Mouse (Mus musculus): ENCODE data around the gene Lgi2. TPM values are rescaled to one million over a fixed set of nuclear protein-coding genes. Genes with fewer than 3 reads are reported as not detected.

Lgi2 gene
- polyA plus RNA-seq, 2 experiments: 0.20 to 0.36 TPM

GRCm38 (mm10) chr5:52560240-52560639, 6.0 kb downstream of the Lgi2 start:
- H3K27me3 ChIP-seq (ENCODE audit: control insufficient read depth, insufficient read depth, low read length): peaks cover 6% of the 10 kb centered on the region
- ATAC-seq (ENCODE audit: insufficient read depth): no peak
- H3K4me3 ChIP-seq (ENCODE audit: insufficient read depth in 1 of 2, low read depth in 2 of 2, low read length in 2 of 2): no peak overlapping the region
- 66% methylated on average over 8 of the region's 8 CpGs for WGBS (ENCODE audit: insufficient replicate concordance)
- no peak overlapping the region for H3K9ac ChIP-seq (replicated peaks)
- no peak overlapping the region for H3K27ac ChIP-seq
- no peak overlapping the region for H3K4me2 ChIP-seq (ENCODE audit: low read depth)
- H3K9me3 ChIP-seq (ENCODE audit: control insufficient read depth, low read length): no peaks in the 10 kb centered on the region
- DNase-seq (ENCODE audit: low read depth in 3 of 3, low spot score in 3 of 3): no peak
- H3K4me1 ChIP-seq (replicated peaks; ENCODE audit: control insufficient read depth in 2 of 2, insufficient read depth in 2 of 2, low read length in 1 of 2): no peaks in the 10 kb centered on the region
- TF ChIP-seq CTCF (IDR thresholded peaks at IDR 0.05; ENCODE audit: low read depth) (no peak), EP300 (IDR thresholded peaks at IDR 0.05; ENCODE audit: low read depth) (no peak)
- H3K36me3 ChIP-seq (replicated peaks; ENCODE audit: control insufficient read depth, insufficient read depth, low read depth): no peaks in the 10 kb centered on the region

DNA sequence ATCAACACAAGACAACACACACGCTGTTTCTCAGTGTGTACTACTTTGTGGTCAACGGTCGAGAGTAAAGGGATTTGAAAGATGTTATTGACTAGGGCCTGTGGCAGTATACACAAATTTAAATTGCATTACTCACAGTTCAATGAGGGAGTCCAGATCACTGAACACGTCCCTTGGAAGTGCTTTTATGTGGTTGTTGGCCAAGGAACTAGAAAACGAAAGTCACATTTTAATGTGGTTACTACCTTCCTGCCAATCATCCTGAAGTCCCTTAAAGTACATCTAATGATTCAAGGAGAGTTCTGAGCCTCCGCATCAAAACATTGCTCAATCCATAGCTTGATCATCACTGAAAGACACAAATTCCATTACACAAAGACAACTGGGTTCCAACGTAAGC, 10.7 kb downstream of the Lgi2 start:
- H3K4me1 ChIP-seq (replicated peaks; ENCODE audit: control insufficient read depth in 2 of 2, insufficient read depth in 2 of 2, low read length in 1 of 2): no peaks in the 10 kb centered on the region
- H3K27ac ChIP-seq: no peak overlapping the region
- TF ChIP-seq EP300 (IDR thresholded peaks at IDR 0.05; ENCODE audit: low read depth): no peak
- TF ChIP-seq CTCF (IDR thresholded peaks at IDR 0.05; ENCODE audit: low read depth): no peak
- no peak overlapping the region for H3K9ac ChIP-seq (replicated peaks)
- H3K9me3 ChIP-seq (ENCODE audit: control insufficient read depth, low read length): no peaks in the 10 kb centered on the region
- ATAC-seq (ENCODE audit: insufficient read depth): no peak
- no peak overlapping the region for H3K4me3 ChIP-seq (ENCODE audit: insufficient read depth in 1 of 2, low read depth in 2 of 2, low read length in 2 of 2)
- no peaks in the 10 kb centered on the region for H3K27me3 ChIP-seq (ENCODE audit: control insufficient read depth, insufficient read depth, low read length)
- DNase-seq (ENCODE audit: low read depth in 3 of 3, low spot score in 3 of 3): no peak
- no peak overlapping the region for H3K4me2 ChIP-seq (ENCODE audit: low read depth)
- H3K36me3 ChIP-seq (replicated peaks; ENCODE audit: control insufficient read depth, insufficient read depth, low read depth): no peaks in the 10 kb centered on the region
- WGBS (ENCODE audit: insufficient replicate concordance): 56% methylated on average over 7 of the region's 7 CpGs

DNA sequence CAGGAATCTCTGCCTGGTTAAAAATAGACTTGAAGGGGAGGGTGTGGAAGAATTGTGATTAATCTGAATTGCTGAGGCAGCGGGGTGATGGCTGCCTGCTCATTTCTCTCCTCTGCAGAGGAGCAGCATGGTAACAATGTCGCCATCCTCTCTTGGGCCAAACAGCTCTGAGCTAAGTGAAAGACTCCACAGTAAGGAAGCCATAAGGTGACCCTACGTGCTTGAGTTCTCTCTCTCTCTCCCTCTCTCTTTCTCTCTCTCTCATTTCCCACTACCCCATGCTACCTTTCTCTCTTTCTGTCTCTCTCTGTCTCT, 15.0 kb downstream of the Lgi2 start:
- WGBS (ENCODE audit: insufficient replicate concordance): 61% methylated on average over 3 of the region's 3 CpGs
- DNase-seq (ENCODE audit: low read depth in 3 of 3, low spot score in 3 of 3) (no peak), ATAC-seq (ENCODE audit: insufficient read depth) (no peak)
- Histone ChIP-seq H3K36me3 (replicated peaks; ENCODE audit: control insufficient read depth, insufficient read depth, low read depth) (no peaks in the 10 kb centered on the region), H3K4me1 (replicated peaks; ENCODE audit: control insufficient read depth in 2 of 2, insufficient read depth in 2 of 2, low read length in 1 of 2) (no peaks in the 10 kb centered on the region), H3K4me3 (ENCODE audit: insufficient read depth in 1 of 2, low read depth in 2 of 2, low read length in 2 of 2) (no peak overlapping the region), H3K27me3 (ENCODE audit: control insufficient read depth, insufficient read depth, low read length) (no peaks in the 10 kb centered on the region), H3K27ac (no peak overlapping the region), H3K4me2 (ENCODE audit: low read depth) (no peak overlapping the region), H3K9ac (replicated peaks) (no peak overlapping the region), H3K9me3 (ENCODE audit: control insufficient read depth, low read length) (no peaks in the 10 kb centered on the region)
- no peak for TF ChIP-seq EP300 (IDR thresholded peaks at IDR 0.05; ENCODE audit: low read depth)
- TF ChIP-seq CTCF (IDR thresholded peaks at IDR 0.05; ENCODE audit: low read depth): no peak

GRCm38 (mm10) chr5:52550613-52551317, 15.5 kb downstream of the Lgi2 start:
- 73% methylated on average over 13 of the region's 13 CpGs for WGBS (ENCODE audit: insufficient replicate concordance)
- DNase-seq (ENCODE audit: low read depth in 3 of 3, low spot score in 3 of 3) (no peak), ATAC-seq (ENCODE audit: insufficient read depth) (no peak)
- TF ChIP-seq CTCF (IDR thresholded peaks at IDR 0.05; ENCODE audit: low read depth): no peak
- TF ChIP-seq EP300 (IDR thresholded peaks at IDR 0.05; ENCODE audit: low read depth): no peak
- H3K9me3 ChIP-seq (ENCODE audit: control insufficient read depth, low read length): no peaks in the 10 kb centered on the region
- no peaks in the 10 kb centered on the region for H3K36me3 ChIP-seq (replicated peaks; ENCODE audit: control insufficient read depth, insufficient read depth, low read depth)
- no peaks in the 10 kb centered on the region for H3K4me1 ChIP-seq (replicated peaks; ENCODE audit: control insufficient read depth in 2 of 2, insufficient read depth in 2 of 2, low read length in 1 of 2)
- H3K4me2 ChIP-seq (ENCODE audit: low read depth): no peak overlapping the region
- H3K4me3 ChIP-seq (ENCODE audit: insufficient read depth in 1 of 2, low read depth in 2 of 2, low read length in 2 of 2): no peak overlapping the region
- no peaks in the 10 kb centered on the region for H3K27me3 ChIP-seq (ENCODE audit: control insufficient read depth, insufficient read depth, low read length)
- no peak overlapping the region for H3K9ac ChIP-seq (replicated peaks)
- no peak overlapping the region for H3K27ac ChIP-seq

DNA sequence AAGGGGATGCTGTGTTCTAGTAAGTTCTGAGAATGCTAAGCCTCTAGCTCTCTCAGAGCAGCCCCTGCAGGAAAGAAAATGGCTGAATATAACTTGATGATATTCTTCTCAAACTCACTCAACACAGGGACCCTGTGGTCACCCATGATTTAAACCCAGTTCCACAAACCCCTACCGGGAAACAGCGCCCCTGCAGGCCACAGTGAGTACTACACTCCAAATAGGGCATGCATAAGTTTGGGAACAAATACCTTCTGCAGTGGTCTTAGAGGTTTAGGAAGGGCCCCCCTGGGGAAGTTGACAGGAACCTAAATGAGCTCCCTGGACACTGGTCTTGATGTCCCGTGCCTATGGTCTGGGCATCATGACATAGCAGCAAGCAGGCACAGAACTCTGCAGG, 19.3 kb downstream of the Lgi2 start:
- no peak overlapping the region for H3K9ac ChIP-seq (replicated peaks)
- no peak overlapping the region for H3K4me2 ChIP-seq (ENCODE audit: low read depth)
- no peak overlapping the region for H3K4me3 ChIP-seq (ENCODE audit: insufficient read depth in 1 of 2, low read depth in 2 of 2, low read length in 2 of 2)
- no peak for ATAC-seq (ENCODE audit: insufficient read depth)
- H3K9me3 ChIP-seq (ENCODE audit: control insufficient read depth, low read length): no peaks in the 10 kb centered on the region
- H3K4me1 ChIP-seq (replicated peaks; ENCODE audit: control insufficient read depth in 2 of 2, insufficient read depth in 2 of 2, low read length in 1 of 2): no peaks in the 10 kb centered on the region
- H3K36me3 ChIP-seq (replicated peaks; ENCODE audit: control insufficient read depth, insufficient read depth, low read depth): no peaks in the 10 kb centered on the region
- H3K27ac ChIP-seq: no peak overlapping the region
- no peak for DNase-seq (ENCODE audit: low read depth in 3 of 3, low spot score in 3 of 3)
- 24% methylated on average over 3 of the region's 3 CpGs for WGBS (ENCODE audit: insufficient replicate concordance)
- peak; percentile 85 for TF ChIP-seq CTCF (IDR thresholded peaks at IDR 0.05; ENCODE audit: low read depth)
- TF ChIP-seq EP300 (IDR thresholded peaks at IDR 0.05; ENCODE audit: low read depth): no peak
- no peaks in the 10 kb centered on the region for H3K27me3 ChIP-seq (ENCODE audit: control insufficient read depth, insufficient read depth, low read length)

Measured in liver, embryonic 14.5 days (tissue).